Mouse (Mus musculus): ENCODE measurements around the gene Prdm10. TPM values are rescaled to one million over a fixed set of nuclear protein-coding genes. Genes with fewer than 3 reads are reported as not detected.

The Prdm10 gene
- polyA plus RNA-seq (2021; fragmentation: Nextera tagmentation) = 9.3 and 10.5 TPM in 2 replicates
- long read RNA-seq, experiment 1, transcript Prdm10-202 (7 exons, 1,952 nt) = major isoform, 22 of 33 reads
- long read RNA-seq, experiment 1, partial matches to known transcripts = 2 of 33 reads
- long read RNA-seq, experiment 1, other reads (novel, unspliced or antisense) = 9 of 33 reads
- long read RNA-seq, experiment 2, partial matches to known transcripts = 4 of 15 reads
- long read RNA-seq, experiment 2, other reads (novel, unspliced or antisense) = 7 of 15 reads

DNA sequence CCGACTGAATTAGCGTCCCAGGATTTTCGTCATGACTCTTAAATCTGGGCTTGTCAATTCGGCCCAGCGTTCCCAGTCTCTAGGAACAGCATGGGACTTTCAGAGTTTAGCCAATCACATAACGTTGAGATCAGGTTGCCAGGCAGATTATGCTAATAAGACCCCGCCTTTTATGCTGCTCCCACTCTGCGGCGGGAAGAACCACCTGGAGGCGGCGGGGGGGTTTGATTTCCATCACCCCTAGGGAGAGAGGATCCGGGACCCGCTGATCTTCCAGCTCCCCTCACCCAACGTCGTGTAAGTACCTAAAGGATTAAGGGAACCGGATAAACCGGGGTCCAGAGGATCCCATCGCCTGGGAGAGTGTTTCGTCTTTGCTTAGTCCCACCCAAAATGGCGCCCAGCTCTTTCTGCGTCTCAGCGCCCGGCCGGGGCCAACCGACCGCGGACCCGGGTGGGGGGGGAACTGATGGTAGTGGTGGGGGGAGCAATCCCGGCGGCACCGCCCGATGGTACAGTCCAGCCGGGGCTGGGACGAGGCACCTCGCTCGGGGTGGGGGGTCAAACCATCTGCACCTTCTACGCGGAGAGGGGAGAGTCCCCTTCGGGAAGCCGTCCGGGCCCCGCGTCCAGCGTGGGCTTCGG is at the start of gene Prdm10:
Gene Prdm10 (plus strand): TSS at position 173 of the 645 bp plus-strand sequence.

DNA sequence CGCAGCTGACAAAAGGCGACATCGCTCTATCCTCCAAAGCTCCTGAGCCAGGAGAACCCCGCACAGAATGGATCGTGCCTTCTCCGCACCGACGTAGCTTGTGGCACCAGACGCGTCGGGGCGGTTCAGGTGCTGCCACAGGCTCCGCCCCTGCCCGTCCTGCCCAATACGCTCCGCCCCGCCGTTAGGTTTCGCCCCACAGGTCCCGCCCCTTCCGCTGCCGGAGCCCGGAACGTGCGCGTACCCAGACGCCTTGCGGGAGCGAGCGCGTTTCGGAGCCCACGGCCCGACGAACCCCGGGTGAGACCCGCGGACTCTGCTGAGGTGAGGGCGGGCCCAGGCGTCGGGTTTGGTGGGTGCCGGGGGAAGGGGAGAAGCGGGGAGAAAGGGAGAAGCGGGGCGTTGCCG is 105.6 kb downstream of the Prdm10 start, which contains the start of gene Nfrkb:
Gene Nfrkb (plus strand): TSS at position 246 of the 408 bp plus-strand sequence.

Other genes with a start within 250 kb of the Prdm10 start
- 4.5 and 5.0 TPM in 2 replicates for gene Zbtb44, start 249.9 kb upstream of the Prdm10 start, polyA plus RNA-seq (2021; fragmentation: Nextera tagmentation)
- 0.21 and 0.29 TPM in 2 replicates for gene St14, start 148.7 kb upstream of the Prdm10 start, polyA plus RNA-seq (2021; fragmentation: Nextera tagmentation)
- gene Aplp2, start 68.7 kb upstream of the Prdm10 start, polyA plus RNA-seq (2021; fragmentation: Nextera tagmentation) = 206 and 220 TPM in 2 replicates
- 9.7 and 9.9 TPM in 2 replicates for gene Nfrkb, start 105.7 kb downstream of the Prdm10 start, polyA plus RNA-seq (2021; fragmentation: Nextera tagmentation)
- gene Tmem45b, start 183.9 kb downstream of the Prdm10 start, polyA plus RNA-seq (2021; fragmentation: Nextera tagmentation) = not detected in 2 replicates

Measured in left cerebral cortex, adult 6 months (tissue).